Mouse (Mus musculus): ENCODE measurements around the gene B3gnt4.
"Not testable (repeated sequence)": the region's sequence is repeated elsewhere in the genome, so short reads cannot be mapped to it uniquely, and the experiment has no call there.

The B3gnt4 gene

DNA sequence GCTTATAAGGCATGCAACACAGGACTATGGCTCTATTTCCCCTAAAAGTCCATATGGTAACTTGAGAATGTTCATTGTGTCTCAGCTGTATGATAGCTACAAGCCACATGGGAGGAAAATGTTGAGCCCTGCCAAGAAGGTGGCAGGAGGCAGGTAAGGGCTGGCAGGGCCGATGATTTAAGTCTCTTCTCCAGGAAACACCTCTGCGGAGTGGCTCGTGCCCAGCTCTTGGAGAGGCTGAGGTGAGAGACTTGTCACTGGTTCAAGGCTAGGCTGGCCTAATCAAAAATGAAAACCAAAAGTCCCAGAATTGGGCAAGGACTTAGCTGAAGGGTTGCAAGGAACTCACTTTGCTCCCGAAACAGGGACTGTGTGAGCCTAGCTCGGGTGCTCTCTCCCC is at the start of gene B3gnt4:
Gene B3gnt4 (plus strand): TSS at position 301 of the 400 bp plus-strand sequence.
- no peaks in the 10 kb centered on the region; the same call in 1 of the 2 replicates for H3K36me3 ChIP-seq (ENCODE audit: control insufficient read depth, insufficient read depth, low read length, poor library complexity, severe bottlenecking)
- H3K27me3 ChIP-seq (ENCODE audit: control insufficient read depth, insufficient read depth, low read length, poor library complexity, severe bottlenecking) = no peaks in the 10 kb centered on the region
- no peak for DNase-seq (ENCODE audit: low read depth, low spot score)

DNA sequence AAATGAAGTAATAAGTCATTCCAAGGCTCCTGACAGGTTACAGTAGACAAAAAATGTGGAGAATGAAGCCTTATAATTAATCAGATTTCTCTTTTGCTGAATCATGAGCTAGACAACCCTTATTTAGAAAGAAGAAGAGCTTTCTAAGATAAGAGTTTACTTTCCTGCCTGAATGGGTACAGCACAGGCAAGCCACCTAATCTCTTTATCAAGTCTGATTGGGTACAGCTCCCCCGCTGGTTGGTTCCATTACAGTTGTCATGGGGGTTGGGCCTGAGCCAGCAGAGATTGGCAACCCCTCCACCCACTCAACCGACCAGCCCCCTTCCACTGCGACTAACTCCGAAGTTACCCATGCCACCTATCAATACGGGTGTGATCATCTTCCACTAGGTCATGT is 48.8 kb upstream of the B3gnt4 start:
- no peaks in the 10 kb centered on the region for H3K27me3 ChIP-seq (ENCODE audit: control insufficient read depth, insufficient read depth, low read length, poor library complexity, severe bottlenecking)
- no peak for DNase-seq (ENCODE audit: low read depth, low spot score)
- 0 out of 2 replicates have a peak, but pooled peaks cover 1% of the 10 kb centered on the region for H3K36me3 ChIP-seq (ENCODE audit: control insufficient read depth, insufficient read depth, low read length, poor library complexity, severe bottlenecking)

DNA sequence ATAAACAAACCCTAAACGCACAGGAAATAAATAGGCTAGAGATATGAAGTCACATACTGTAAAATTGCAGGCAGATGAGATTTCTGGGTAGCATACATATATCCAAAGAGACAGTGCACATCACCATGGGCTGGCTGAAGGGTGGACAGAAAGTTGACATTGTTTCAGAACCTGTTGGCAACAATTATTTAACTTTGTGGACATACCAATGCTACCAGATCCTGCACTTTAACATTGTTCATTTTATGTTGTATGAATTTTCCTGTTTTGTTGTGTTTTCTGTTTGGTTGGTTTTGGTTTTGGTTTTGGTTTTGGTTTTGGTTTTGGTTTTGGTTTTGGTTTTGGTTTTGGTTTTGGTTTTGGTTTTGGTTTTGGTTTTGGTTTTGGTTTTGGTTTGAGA is 45.6 kb upstream of the B3gnt4 start:
- DNase-seq (ENCODE audit: low read depth, low spot score) = peak; percentile 28
- Histone ChIP-seq H3K27me3 (ENCODE audit: control insufficient read depth, insufficient read depth, low read length, poor library complexity, severe bottlenecking) (no peaks in the 10 kb centered on the region), H3K36me3 (ENCODE audit: control insufficient read depth, insufficient read depth, low read length, poor library complexity, severe bottlenecking) (no peaks in the 10 kb centered on the region)

DNA sequence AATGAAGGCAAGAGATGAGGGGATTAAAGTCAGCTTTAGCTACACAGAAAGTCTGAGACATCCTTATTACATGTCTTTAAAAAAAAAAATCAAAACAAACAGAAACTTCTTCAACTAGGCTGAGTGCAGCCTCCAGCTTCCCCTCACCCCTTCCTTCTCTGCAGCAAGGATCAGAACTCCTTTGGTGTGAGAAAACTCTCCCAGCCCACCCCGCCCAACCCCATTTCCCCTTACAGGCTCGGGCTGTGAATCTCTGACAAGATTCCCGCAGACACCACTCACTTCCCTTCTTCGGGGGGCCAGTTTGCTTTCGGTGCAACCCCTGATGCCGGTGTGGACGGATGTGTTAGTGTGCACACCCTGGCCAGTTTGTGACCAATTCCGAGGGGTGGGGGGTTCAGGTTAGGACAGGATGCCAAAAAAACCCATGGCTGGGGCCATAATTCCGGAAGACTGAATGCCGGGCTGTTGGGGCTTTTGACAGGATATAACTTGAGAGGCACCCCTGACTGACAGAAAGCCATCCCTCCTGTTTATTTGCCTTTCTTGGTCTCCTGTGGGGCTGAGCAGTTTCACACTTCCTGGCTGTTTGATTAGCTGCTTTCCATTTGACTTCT is 39.4 kb upstream of the B3gnt4 start:
- no peaks in the 10 kb centered on the region for H3K36me3 ChIP-seq (ENCODE audit: control insufficient read depth, insufficient read depth, low read length, poor library complexity, severe bottlenecking)
- H3K27me3 ChIP-seq (ENCODE audit: control insufficient read depth, insufficient read depth, low read length, poor library complexity, severe bottlenecking) = no peaks in the 10 kb centered on the region
- peak; percentile 31 for DNase-seq (ENCODE audit: low read depth, low spot score)

DNA sequence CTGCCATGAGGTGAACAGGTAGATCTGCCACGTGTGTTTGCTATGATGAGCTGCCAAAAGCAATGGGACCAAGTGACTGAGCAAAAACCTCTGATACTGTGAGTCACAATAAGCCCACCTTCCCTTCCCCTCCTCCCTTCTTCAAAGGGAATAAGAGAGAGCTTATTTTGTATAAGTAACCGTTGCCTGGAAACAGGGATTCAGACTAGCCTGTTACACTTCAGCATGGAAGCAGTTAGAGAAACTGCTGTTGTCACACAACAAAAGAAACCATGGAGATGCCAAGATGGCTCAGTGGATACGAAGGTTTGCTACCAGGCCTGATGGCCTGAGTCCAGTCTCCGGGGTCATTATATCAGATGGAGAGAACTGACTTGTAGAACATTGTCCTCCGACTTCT is 36.4 kb upstream of the B3gnt4 start:
- no peaks in the 10 kb centered on the region for H3K27me3 ChIP-seq (ENCODE audit: control insufficient read depth, insufficient read depth, low read length, poor library complexity, severe bottlenecking)
- no peaks in the 10 kb centered on the region for H3K36me3 ChIP-seq (ENCODE audit: control insufficient read depth, insufficient read depth, low read length, poor library complexity, severe bottlenecking)
- DNase-seq (ENCODE audit: low read depth, low spot score) = no peak

DNA sequence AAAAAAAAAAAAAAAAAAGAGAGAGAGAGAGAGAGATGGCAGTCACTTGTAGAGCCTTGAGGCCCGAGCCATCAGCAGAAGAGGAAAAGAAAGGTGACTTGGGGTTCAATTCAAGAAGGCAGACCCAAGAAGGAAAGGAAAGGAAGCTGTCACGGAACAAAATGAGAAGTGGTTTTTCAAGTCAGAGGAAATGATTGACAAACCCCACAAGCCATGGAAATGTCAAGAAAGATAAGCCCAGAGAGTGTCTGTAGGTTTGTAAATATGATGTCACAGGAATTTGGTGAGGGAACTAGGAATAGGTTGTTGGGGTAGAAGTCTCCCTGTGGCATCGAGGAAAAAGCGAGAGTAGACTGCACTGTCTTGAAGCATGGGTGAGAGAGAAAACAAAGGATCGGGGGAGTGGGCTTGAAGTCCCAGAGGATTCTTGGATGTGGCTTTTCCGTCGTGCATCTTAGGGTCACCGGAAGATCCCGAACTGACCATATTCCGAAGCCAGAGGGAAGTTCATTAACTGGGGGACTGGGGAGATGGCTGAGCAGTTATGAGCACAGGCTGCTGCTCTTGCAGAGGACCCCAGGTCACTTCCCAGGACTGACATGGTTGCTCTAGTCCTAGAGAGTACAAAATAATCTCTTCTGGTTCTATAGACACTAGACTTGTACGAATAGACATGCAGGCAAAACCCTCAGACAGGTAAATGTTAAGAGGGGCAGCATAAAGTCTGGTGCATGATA is 22.4 kb upstream of the B3gnt4 start:
- DNase-seq (ENCODE audit: low read depth, low spot score) = peak; percentile 39
- Histone ChIP-seq H3K36me3 (ENCODE audit: control insufficient read depth, insufficient read depth, low read length, poor library complexity, severe bottlenecking) (no peaks in the 10 kb centered on the region), H3K27me3 (ENCODE audit: control insufficient read depth, insufficient read depth, low read length, poor library complexity, severe bottlenecking) (no peaks in the 10 kb centered on the region; the same call in 1 of the 2 replicates)

DNA sequence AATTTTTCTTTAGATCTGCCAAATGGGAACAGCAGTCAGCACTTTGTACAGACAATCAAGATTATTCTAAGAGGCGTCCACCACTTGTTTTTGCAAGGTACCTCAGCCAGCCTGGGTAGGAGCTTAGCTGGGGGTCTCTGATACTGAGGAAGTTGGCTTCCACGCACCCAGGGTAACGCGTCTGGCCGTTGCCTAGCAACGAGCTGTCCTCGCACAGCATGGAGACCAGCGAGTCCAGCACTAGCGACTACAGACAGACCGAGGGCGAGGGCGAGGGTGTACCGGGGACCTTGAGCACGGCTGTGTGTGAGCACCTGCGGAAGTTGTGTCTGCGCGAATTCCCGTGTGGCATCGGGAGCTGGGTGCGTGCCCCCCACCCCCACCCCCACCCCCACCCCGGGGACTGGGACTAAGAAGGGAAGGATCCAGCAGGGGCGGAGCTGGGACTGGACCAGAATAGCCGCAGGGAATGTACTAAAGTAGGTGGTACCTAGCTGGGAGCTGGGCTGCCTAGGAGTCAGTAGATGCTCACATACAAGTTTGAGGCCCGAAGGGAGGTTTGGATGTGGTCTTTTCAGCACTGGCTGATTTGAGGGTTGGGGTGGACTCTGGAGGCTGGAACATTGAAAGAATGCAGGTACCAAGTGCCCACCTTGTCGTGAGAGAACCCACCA is 21.0 kb upstream of the B3gnt4 start, which contains the start of the genes Lrrc43 and Il31:
Gene Lrrc43 (plus strand): TSS at position 194 of the 674 bp plus-strand sequence.
Gene Il31 (minus strand): TSS at position 378 of the 674 bp plus-strand sequence.
- Histone ChIP-seq H3K27me3 (ENCODE audit: control insufficient read depth, insufficient read depth, low read length, poor library complexity, severe bottlenecking) (no peaks in the 10 kb centered on the region; the same call in 1 of the 2 replicates), H3K36me3 (ENCODE audit: control insufficient read depth, insufficient read depth, low read length, poor library complexity, severe bottlenecking) (no peaks in the 10 kb centered on the region)
- DNase-seq (ENCODE audit: low read depth, low spot score) = no peak

DNA sequence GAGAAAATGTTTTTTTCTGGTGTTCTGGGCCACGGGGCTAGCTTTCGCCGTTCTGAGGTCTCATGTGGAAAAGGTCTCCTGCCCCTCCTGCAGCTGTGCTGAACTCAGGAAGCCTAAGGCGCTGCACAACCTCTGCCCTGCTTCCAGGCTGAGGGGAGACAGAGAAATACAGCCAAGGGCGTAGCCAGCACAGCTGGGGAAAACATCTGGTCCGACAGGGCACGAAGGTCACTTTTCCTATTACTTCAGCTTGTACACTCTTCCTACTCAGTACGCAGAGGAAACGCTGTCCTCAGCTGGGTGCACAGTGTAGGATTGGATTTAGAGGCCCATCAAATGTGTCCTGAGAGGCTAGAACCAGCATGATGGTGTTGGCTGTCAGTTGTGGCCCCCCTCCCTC is 20.3 kb upstream of the B3gnt4 start:
- DNase-seq (ENCODE audit: low read depth, low spot score) = no peak
- Histone ChIP-seq H3K27me3 (ENCODE audit: control insufficient read depth, insufficient read depth, low read length, poor library complexity, severe bottlenecking) (no peaks in the 10 kb centered on the region; the same call in 1 of the 2 replicates), H3K36me3 (ENCODE audit: control insufficient read depth, insufficient read depth, low read length, poor library complexity, severe bottlenecking) (no peaks in the 10 kb centered on the region)

DNA sequence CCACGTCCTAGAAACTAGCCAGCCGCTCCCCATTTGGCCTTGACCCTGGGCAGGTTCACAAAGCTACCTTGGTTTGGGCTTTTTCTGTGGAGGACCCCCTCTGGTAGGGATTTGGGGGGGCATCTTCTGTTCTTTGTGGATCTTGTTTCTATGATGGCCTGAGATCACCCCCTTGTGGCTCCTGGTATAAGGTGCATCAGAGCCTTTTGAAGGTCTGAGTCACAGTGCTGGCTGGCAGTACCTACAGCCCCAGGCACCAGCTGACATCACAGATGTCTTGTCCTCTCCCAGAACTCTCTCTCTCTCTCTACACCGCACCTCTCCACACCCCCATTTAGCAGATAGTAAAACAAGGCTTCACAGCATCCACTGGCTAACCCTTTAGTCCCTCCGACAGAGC is 10.5 kb upstream of the B3gnt4 start:
- no peaks in the 10 kb centered on the region for H3K36me3 ChIP-seq (ENCODE audit: control insufficient read depth, insufficient read depth, low read length, poor library complexity, severe bottlenecking)
- peak; percentile 74 for DNase-seq (ENCODE audit: low read depth, low spot score)
- no peaks in the 10 kb centered on the region for H3K27me3 ChIP-seq (ENCODE audit: control insufficient read depth, insufficient read depth, low read length, poor library complexity, severe bottlenecking)

DNA sequence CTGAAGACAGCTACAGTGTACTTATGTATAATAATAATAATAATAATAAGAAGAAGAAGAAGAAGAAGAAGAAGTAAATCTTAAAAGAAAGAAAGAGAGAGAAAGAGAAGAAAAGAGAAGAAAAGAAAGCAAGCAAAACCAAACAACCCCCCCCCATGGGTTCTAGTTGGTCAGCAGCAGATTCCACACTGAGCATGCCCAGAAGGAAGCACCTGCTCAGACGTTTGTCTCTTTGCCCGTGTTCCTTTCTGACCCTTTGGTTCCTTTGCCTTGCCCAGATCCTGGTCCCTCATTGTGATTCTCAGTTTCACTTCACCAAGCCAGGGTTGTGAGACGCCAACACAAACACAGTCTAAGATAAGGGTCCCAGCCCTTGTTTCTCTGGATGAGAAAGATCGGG is 8.3 kb upstream of the B3gnt4 start:
- Histone ChIP-seq H3K27me3 (ENCODE audit: control insufficient read depth, insufficient read depth, low read length, poor library complexity, severe bottlenecking) (no peaks in the 10 kb centered on the region), H3K36me3 (ENCODE audit: control insufficient read depth, insufficient read depth, low read length, poor library complexity, severe bottlenecking) (no peaks in the 10 kb centered on the region)
- no peak for DNase-seq (ENCODE audit: low read depth, low spot score)

DNA sequence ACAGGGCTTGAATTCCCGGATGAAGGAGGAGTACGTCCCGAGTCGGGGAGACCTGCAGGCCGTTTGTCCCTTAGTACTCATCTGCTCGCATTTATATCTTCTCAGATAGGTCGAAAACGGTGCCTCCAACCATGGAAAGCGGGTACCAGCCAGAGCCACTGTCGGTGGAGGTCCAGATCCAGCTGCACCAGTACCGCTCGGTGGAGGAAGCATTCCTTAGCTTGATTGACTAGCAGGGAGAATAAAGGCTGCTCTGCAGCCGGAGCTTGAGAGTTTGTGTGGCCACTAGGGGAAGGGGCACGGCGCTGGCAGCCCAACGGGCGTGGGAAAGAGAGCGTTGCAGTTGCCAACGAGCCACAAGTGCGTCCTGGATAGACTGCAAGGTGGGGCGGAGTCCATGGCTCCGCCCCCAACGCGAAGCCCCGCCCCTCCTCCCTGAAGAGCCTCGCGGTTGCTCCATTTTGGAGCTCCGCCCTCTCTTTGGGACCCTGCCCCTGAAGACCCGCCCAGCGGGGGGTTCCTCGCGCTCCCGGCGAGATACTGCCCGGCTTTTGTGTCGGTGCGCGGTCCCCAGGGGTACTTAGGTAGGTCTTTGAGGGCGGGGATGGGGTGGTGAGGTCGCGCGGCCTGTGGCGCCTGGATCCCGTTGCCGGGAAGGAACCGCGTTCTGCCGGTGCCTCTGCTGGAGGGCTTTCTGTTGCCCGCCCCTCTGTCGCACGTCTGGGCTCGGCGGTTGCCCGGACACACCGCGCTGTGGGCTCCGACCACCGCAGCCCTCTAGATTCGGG is 2.1 kb upstream of the B3gnt4 start:
- Histone ChIP-seq H3K36me3 (ENCODE audit: control insufficient read depth, insufficient read depth, low read length, poor library complexity, severe bottlenecking) (no peaks in the 10 kb centered on the region), H3K27me3 (ENCODE audit: control insufficient read depth, insufficient read depth, low read length, poor library complexity, severe bottlenecking) (no peaks in the 10 kb centered on the region)
- DNase-seq (ENCODE audit: low read depth, low spot score) = peak; percentile 83

DNA sequence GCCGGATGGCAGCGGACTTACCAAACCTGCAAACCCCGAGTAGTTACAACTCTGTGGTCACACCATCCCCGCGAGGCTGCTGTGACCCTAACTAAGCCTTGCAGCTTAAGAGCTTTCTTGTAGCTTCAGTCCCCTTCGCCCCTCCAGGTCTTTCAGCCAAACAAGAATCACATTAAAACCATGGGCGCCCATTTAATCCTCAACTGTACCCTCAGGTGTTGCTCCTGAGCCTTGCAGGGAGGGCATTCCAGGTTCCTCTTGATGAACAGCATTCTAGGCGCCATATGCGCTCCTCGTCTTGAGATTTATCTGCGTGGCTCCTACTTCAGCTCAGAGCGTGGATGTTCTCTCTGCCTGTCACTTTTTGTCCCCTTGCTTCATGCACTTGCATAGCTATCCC is 1.3 kb upstream of the B3gnt4 start:
- no peaks in the 10 kb centered on the region for H3K36me3 ChIP-seq (ENCODE audit: control insufficient read depth, insufficient read depth, low read length, poor library complexity, severe bottlenecking)
- no peak for DNase-seq (ENCODE audit: low read depth, low spot score)
- H3K27me3 ChIP-seq (ENCODE audit: control insufficient read depth, insufficient read depth, low read length, poor library complexity, severe bottlenecking) = no peaks in the 10 kb centered on the region

DNA sequence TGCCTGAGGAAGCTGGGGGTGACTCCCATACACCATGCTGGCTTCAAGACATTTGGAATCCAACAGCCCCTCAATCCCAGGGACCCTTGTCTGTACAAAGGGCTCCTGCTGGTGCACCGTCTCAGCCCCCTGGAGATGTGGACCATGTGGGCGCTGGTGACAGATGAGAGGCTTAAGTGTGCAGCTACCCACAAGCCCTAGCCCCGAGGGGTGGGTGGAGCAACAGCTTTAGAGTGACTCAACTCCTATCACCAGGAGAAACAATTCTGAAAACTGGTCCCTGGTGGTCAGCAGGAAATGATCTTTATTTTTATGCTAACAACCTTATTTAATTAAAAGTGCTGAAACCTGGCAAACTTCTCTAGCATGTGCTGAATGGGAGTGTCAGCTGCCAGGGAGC is 1.2 kb downstream of the B3gnt4 start:
- DNase-seq (ENCODE audit: low read depth, low spot score); H3K27me3 ChIP-seq (ENCODE audit: control insufficient read depth, insufficient read depth, low read length, poor library complexity, severe bottlenecking); H3K36me3 ChIP-seq (ENCODE audit: control insufficient read depth, insufficient read depth, low read length, poor library complexity, severe bottlenecking): not testable (repeated sequence)

DNA sequence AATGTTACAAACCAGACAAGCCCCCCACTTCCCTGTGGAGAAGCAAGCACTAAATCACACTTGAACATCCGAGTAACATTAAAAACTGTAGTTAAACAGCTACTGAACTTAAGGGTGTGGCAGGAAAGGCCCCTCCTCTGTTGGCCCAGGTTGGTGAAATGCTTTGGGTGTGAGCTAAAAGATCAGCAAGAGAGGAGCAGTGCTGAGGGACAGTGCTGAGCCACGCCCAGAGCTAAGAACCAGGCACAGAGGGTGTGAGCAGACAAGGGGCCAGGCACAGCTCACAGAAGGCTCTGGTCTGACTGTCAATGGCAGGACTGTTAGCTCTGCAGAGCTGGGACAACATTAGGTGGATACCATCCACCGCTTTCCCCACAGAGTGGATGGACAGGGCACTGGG is 1.8 kb downstream of the B3gnt4 start:
- no peaks in the 10 kb centered on the region for H3K27me3 ChIP-seq (ENCODE audit: control insufficient read depth, insufficient read depth, low read length, poor library complexity, severe bottlenecking)
- DNase-seq (ENCODE audit: low read depth, low spot score) = no peak

More for the DNA sequence above, 1.8 kb downstream of the B3gnt4 start:
- H3K36me3 ChIP-seq (ENCODE audit: control insufficient read depth, insufficient read depth, low read length, poor library complexity, severe bottlenecking) = no peaks in the 10 kb centered on the region; the same call in 1 of the 2 replicates
